Mouse (Mus musculus) thymus, adult 2 months (tissue): Measurements from ENCODE around the gene Ccdc78.

ENCODE experiments used
- CTCF ChIP-seq: fragments of 200-500 bp; IDR thresholded peaks from 2 replicates; pipeline ENCODE4 v1.5.1; 2012; ENCODE audit warnings: mild to moderate bottlenecking, control low read depth, low read length, moderate library complexity, borderline replicate concordance; ENCODE audit not compliant: control insufficient read depth, poor library complexity, insufficient read depth; ENCODE audit errors: extremely low read depth
- POLR2A ChIP-seq: fragments of 200-500 bp; IDR thresholded peaks from 2 replicates; pipeline ENCODE4 v1.6.1; 2012; ENCODE audit warnings: mild to moderate bottlenecking, low read length, control low read depth, moderate library complexity; ENCODE audit not compliant: control insufficient read depth, poor library complexity, insufficient read depth; ENCODE audit errors: extremely low read depth

GRCm38 (mm10) chr17:25835816-25836215, 49.4 kb downstream of the Ccdc78 start:
- TF ChIP-seq POLR2A (no peak), CTCF (no peak)
